Mouse (Mus musculus) liver, embryonic 11.5 days (tissue): ENCODE results near the gene Tbx3. TPM values are rescaled to one million over a fixed set of nuclear protein-coding genes. Genes with fewer than 3 reads are reported as not detected.

Source experiments
- ATAC-seq: fragments of 200-750 bp; cut with Nextera tagmentation; replicated peaks from 2 replicates; pipeline ENCODE4 v1.8.0; 2017; ENCODE audit warnings: moderate number of reproducible peaks, mild to moderate bottlenecking, moderate TSS enrichment, moderate library complexity; ENCODE audit not compliant: low FRiP score
- DNase-seq: peaks from one replicate; pipeline ENCODE4 v3.0.0-alpha.2; 2017; ENCODE audit warnings: low spot score
- H3K27ac ChIP-seq: fragments of 300-500 bp; sonication (generic); 2 replicates; pipeline ENCODE4 v1.5.1; 2014; ENCODE audit warnings: mild to moderate bottlenecking, low read depth, low read length, control low read depth
- H3K27me3 ChIP-seq: fragments of 300-500 bp; sonication (generic); replicated peaks from 2 replicates; pipeline ENCODE4 v1.6.1; 2014; ENCODE audit warnings: low read length, mixed read lengths; ENCODE audit not compliant: control insufficient read depth, insufficient read depth
- H3K36me3 ChIP-seq: fragments of 300-500 bp; sonication (generic); 2 replicates; pipeline ENCODE4 v1.6.1; 2014; ENCODE audit warnings: mild to moderate bottlenecking, low read length, moderate library complexity, mixed read lengths; ENCODE audit not compliant: control insufficient read depth, insufficient read depth
- H3K4me1 ChIP-seq: fragments of 300-500 bp; sonication (generic); replicated peaks from 2 replicates; pipeline ENCODE4 v1.6.1; 2014; ENCODE audit warnings: low read length, mixed read lengths; ENCODE audit not compliant: control insufficient read depth, insufficient read depth
- H3K4me2 ChIP-seq: fragments of 300-500 bp; sonication (generic); 2 replicates; pipeline ENCODE4 v1.6.1; 2014; ENCODE audit warnings: mild to moderate bottlenecking, control low read depth, moderate library complexity
- H3K4me3 ChIP-seq: fragments of 300-500 bp; sonication (generic); 2 replicates; pipeline ENCODE4 v1.5.1; 2014; ENCODE audit warnings: low read depth, low read length, control low read depth
- H3K9ac ChIP-seq: fragments of 300-500 bp; sonication (generic); 2 replicates; pipeline ENCODE4 v1.6.1; 2014; ENCODE audit warnings: low read depth, low read length, control low read depth
- H3K9me3 ChIP-seq: fragments of 300-500 bp; sonication (generic); 2 replicates; pipeline ENCODE4 v1.6.1; 2016; ENCODE audit warnings: low read length, inconsistent platforms, mixed read lengths; ENCODE audit not compliant: control insufficient read depth
- WGBS: fragments of 180-500 bp; shearing (Covaris S2); extraction: QIAGEN DNeasy Blood & Tissue Kit; methylation state at CpG from one replicate; pipeline ENCODE4 v1.1.7; 2014; 5-methylcytosine and 5-hydroxymethylcytosine counted together
- polyA plus RNA-seq: library from polyadenylated mRNA; unstranded; fragments of >200 nt; fragmentation: Nextera tagmentation; extraction: Ambion mirVana; gene quantifications from 2 replicates; pipeline ENCODE4 v1.2.1, GENCODE M21; 2014

Tbx3 gene
- polyA plus RNA-seq, 1 experiment from 2014 or later, result 25.9 TPM

DNA sequence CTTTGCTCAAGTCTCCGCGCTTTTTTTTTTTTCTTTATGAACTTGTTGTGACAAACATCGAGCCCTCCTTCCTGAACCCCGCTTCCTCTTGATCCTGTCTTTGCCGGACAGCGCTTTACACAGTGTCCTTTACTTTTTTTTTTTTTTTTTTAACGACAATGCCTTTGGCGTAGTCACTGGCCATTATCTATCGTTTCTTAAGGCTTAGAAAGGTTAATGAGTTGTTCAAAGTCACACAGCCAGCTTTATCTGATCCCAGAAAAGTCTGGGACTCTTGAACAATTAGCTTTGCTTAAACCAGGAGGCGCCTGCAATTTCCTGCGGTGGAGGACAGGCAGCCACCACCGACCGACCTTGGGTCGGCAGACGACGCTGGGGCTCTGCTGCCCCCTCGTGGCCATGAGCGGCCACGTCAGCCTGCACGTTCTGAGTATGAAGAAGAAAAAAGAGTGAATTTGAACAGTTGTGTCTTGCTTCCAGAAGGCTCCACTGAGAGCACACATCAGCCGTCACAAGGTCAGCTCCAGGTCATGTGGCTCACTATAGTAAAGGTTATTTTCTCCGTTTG, 42.3 kb downstream of the Tbx3 start:
- Histone ChIP-seq H3K9me3 (no peaks in the 10 kb centered on the region), H3K27me3 (peaks cover 7% of the 10 kb centered on the region), H3K36me3 (no peaks in the 10 kb centered on the region), H3K9ac (no peak overlapping the region), H3K4me3 (no peak overlapping the region), H3K27ac (no peak overlapping the region), H3K4me1 (no peaks in the 10 kb centered on the region), H3K4me2 (peak overlapping the region; percentile 51)
- DNase-seq, result peak; percentile 70
- ATAC-seq, result peak; percentile 43; the same call in 1 of the 2 replicates
- 3% methylated on average over 22 of the region's 22 CpGs for WGBS

DNA sequence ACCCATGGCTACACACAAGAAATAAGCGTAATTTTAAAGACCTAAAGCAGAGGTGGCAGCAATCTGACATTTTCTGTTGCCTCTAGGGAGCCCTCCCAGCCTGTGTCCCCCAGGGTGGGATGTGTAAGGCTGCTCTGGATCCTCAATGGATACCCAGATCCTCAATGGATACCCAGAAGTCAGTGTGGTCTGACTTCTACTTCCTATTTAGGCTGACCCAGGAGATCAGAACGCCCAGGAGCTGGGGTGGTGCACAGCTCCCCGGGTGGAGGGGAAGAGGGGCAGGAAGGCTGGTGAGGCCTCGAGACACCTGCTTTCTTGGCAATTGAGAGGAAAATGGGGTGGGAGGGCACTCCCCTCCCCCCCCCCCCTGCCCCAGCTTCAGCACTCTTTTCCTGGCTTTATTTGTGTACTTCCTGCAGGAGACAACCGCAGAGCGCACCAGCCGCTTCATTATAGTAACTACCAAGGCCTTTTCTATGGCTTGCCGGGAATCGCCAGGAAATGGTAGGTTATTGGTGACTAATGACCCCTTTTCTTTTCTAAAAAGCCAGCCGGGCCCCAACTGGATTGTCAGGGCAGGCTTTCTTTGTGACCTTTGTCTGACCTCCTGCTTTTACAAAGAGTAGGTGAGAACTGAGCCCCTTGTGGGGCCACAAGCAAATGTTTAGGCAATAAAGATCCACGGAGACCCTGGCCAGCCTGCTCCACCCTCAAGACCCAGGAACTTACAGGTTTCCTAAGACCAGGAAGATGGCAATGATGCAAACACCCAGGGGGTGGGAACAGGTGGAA, 50.2 kb downstream of the Tbx3 start:
- WGBS, result 30% methylated on average over 11 of the region's 11 CpGs
- ATAC-seq, result no peak
- Histone ChIP-seq H3K27ac (no peak overlapping the region), H3K36me3 (no peaks in the 10 kb centered on the region), H3K9me3 (no peaks in the 10 kb centered on the region), H3K4me3 (no peak overlapping the region), H3K4me2 (no peak overlapping the region), H3K27me3 (no peaks in the 10 kb centered on the region), H3K9ac (no peak overlapping the region), H3K4me1 (no peaks in the 10 kb centered on the region; the same call in 1 of the 2 replicates)
- DNase-seq, result no peak

DNA sequence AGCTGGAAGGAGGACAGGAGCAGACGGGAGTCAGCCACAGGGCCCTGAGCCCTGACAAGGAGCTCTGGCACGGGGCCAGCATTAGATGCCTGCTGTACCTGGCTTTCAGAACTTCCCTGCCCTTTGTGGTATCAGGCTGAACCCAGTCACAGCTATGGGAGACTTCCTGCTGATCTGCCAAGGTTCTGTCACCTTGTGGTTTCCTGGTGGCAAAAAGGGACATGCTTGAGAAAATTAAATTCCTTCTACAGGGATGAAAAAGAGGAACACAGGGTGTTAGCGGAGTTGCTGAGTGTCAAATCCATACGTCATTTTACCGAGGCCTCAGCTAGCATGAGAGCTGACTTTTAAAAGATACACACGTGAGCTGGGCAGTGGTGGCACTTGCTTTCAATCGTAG, 62.5 kb downstream of the Tbx3 start:
- H3K9ac ChIP-seq, result no peak overlapping the region
- no peak overlapping the region for H3K4me3 ChIP-seq
- H3K4me1 ChIP-seq, result no peaks in the 10 kb centered on the region
- H3K27ac ChIP-seq, result no peak overlapping the region
- H3K9me3 ChIP-seq, result no peaks in the 10 kb centered on the region
- H3K4me2 ChIP-seq, result no peak overlapping the region
- ATAC-seq, result no peak
- no peaks in the 10 kb centered on the region for H3K36me3 ChIP-seq
- 26% methylated on average over 7 of the region's 7 CpGs for WGBS
- DNase-seq, result no peak
- no peaks in the 10 kb centered on the region for H3K27me3 ChIP-seq

Other genes with a start within 250 kb of the Tbx3 start
- gene Tbx5, start 162.0 kb downstream of the Tbx3 start, polyA plus RNA-seq, result 3.6 and 5.7 TPM in 2 replicates